Mouse (Mus musculus): ENCODE results near the gene Glce. TPM values are rescaled to one million over a fixed set of nuclear protein-coding genes. Genes with fewer than 3 reads are reported as not detected.

Gene Glce
- polyA plus RNA-seq, 1 experiment: 0.01 TPM

DNA sequence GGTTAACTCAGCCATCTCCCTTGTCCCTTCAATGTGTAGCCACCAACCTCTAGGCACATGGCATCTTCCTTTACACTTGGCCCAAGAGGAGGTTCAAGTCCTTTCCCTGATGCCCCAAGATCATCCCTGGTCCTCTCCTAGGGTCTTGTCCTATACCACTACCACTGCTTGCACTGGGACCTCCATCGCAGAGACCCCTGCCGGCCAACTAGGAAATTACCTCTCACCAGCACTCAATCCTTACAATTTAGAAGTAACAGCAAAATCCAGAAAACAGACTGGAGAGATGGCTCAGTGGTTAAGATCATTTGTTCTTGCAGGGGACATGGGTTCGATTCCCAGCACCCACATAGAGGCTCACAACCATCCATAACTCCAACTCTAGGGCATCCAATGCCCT lies 107.0 kb downstream of the Glce start:
- Histone ChIP-seq H3K9me3 (ENCODE audit: control insufficient read depth, low read length) (no peaks in the 10 kb centered on the region), H3K36me3 (ENCODE audit: control insufficient read depth) (no peaks in the 10 kb centered on the region), H3K4me1 (ENCODE audit: control insufficient read depth) (no peaks in the 10 kb centered on the region), H3K4me3 (replicated peaks) (no peak overlapping the region), H3K27me3 (ENCODE audit: control insufficient read depth) (no peaks in the 10 kb centered on the region)
- no peak for TF ChIP-seq TAL1 (IDR thresholded peaks at IDR 0.05; ENCODE audit: low read length)
- TF ChIP-seq GATA1 (IDR thresholded peaks at IDR 0.05; ENCODE audit: low read length): no peak

DNA sequence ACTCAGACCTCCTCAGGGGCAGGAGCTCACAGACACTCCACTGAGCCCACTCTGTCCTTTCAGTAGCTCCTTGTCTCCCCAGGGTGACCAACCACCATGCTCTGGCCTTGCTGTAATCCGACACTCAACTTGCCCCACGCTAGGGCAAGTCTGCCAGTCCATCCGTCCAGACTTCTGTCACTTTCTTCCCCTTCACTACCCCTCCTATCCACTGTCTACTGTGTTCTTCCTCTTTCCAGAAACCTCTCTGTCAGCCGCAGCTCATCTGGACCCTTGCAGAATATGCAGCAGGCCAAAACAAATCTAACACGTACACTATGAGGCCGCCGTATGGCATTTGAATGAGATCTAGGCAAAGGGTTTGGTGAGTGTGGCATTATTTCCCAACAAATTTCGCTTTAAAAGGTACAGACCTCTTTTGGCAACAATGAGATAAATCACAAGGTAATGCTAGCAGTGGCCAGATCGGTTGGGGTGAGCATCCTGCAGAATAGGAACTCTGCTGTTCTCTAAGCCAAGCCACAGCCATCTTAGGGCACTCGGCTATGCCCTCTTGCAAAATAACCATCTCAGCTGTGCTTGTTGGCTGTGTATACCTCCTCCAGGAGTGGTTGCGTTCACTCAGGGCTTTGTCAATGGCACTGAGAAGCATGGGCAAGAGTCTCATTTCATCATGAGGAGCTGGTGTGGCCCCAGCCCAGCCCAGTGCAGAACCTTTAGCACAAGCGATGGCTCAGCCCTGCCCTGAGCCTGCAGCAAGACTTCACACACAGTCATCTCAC lies 108.9 kb downstream of the Glce start:
- Histone ChIP-seq H3K36me3 (ENCODE audit: control insufficient read depth) (no peaks in the 10 kb centered on the region), H3K4me1 (ENCODE audit: control insufficient read depth) (no peaks in the 10 kb centered on the region), H3K27me3 (ENCODE audit: control insufficient read depth) (no peaks in the 10 kb centered on the region), H3K4me3 (replicated peaks) (no peak overlapping the region), H3K9me3 (ENCODE audit: control insufficient read depth, low read length) (no peaks in the 10 kb centered on the region)
- no peak for TF ChIP-seq TAL1 (IDR thresholded peaks at IDR 0.05; ENCODE audit: low read length)

DNA sequence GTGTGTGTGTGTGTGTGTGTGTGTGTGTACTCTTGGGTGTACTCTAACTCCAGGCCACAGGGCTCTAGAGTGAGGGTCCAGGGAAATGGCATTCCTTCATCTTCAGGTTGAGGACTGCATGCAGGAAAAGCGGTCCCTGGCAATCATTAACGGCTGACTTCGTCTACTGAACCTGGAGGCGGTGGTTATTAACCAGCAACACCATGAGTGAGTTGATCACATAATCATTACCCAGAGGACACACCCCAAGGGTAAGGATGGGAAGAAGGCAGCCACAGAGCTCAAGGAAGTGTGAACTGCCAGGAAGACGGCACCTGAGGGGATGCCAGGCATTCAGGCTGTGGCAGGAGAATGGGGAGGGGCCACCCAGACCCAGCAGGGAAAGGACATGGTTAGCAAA lies 114.1 kb downstream of the Glce start:
- Histone ChIP-seq H3K36me3 (ENCODE audit: control insufficient read depth) (no peaks in the 10 kb centered on the region), H3K4me1 (ENCODE audit: control insufficient read depth) (peaks cover 1% of the 10 kb centered on the region; the same call in 1 of the 2 replicates), H3K27me3 (ENCODE audit: control insufficient read depth) (no peaks in the 10 kb centered on the region), H3K4me3 (replicated peaks) (no peak overlapping the region), H3K9me3 (ENCODE audit: control insufficient read depth, low read length) (no peaks in the 10 kb centered on the region)
- no peak for TF ChIP-seq GATA1 (IDR thresholded peaks at IDR 0.05; ENCODE audit: low read length)

Other genes with a start within 250 kb of the Glce start
- gene Rplp1, start 208.1 kb downstream of the Glce start, polyA plus RNA-seq (2012): 3,562 and 4,475 TPM in 2 replicates
- 4.3 and 6.1 TPM in 2 replicates for gene Kif23, start 175.9 kb downstream of the Glce start, polyA plus RNA-seq (2012)
- 0.02 TPM in 1 of 2 replicates, not detected in the other for gene Paqr5, start 95.8 kb downstream of the Glce start, polyA plus RNA-seq (2012)
- gene Spesp1, start 159.6 kb upstream of the Glce start, polyA plus RNA-seq (2012): not detected in 2 replicates
- 15.2 and 17.8 TPM in 2 replicates for gene Anp32a, start 218.6 kb upstream of the Glce start, polyA plus RNA-seq (2012)

All from erythroblast, embryonic 14.5 days (primary cell).